Mouse (Mus musculus): ENCODE data around the gene Itga4. TPM values are rescaled to one million over a fixed set of nuclear protein-coding genes. Genes with fewer than 3 reads are reported as not detected.

Itga4 gene
- polyA plus RNA-seq, 1 experiment: 23.5 TPM

DNA sequence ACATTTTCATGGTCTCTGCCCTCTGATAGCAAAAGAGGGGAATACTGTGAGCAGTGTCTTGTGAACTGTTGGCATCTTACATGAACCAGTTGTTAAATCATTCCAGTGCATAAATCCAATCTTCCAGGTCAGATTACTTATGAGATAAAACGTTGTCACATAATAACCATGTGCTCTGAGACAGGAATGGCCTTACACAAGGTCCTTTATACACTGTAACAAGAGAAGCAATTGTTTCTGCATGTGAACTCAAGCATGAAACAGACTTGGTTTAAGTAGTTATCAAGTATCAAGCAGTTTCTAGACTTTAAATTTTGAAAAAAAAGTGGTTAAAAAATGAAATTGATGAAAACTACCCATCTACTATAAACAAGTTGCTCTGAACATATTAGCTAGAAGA, 4.7 kb upstream of the Itga4 start:
- Histone ChIP-seq H3K36me3 (ENCODE audit: control insufficient read depth, insufficient read depth, low read length) (no peaks in the 10 kb centered on the region), H3K4me1 (ENCODE audit: control insufficient read depth, insufficient read depth, insufficient read length) (peaks cover 27% of the 10 kb centered on the region), H3K27me3 (ENCODE audit: control insufficient read depth, insufficient read depth, low read length) (no peaks in the 10 kb centered on the region), H3K27ac (ENCODE audit: insufficient read depth, low read length) (no peak overlapping the region), H3K4me3 (ENCODE audit: extremely low read depth, insufficient read depth, insufficient read length) (no peak overlapping the region)
- DNase-seq (ENCODE audit: low read depth in 1 of 2, low spot score in 2 of 2): no peak
- TF ChIP-seq CTCF (IDR thresholded peaks at IDR 0.05; ENCODE audit: extremely low read depth, insufficient read depth, insufficient read length, insufficient replicate concordance) (no peak), POLR2A (IDR thresholded peaks at IDR 0.05; ENCODE audit: low read depth, low read length) (no peak)
- WGBS: 46% methylated on average over 1 of the region's 1 CpGs

DNA sequence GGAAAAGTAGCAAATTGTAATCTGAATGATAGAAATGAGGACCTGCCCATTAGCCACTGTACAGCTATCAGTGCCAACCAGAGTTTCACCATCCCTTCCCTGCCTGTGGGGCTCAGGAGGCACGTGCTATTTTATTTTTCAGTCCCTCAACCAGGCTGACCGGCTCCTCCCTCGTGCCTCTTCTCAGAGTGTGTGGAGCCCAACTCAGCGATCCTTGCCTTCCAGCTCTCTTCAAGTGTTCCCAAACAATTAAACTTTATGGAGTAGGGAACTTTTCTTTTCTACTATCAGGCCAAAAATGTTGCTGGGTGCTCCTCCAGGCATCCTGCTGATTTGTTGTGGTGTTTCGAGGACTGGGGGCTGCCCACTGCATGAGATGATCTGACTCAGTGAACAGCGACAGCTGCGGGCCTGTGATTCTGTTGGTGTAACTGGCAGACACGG, 1.4 kb upstream of the Itga4 start:
- Histone ChIP-seq H3K27me3 (ENCODE audit: control insufficient read depth, insufficient read depth, low read length) (no peaks in the 10 kb centered on the region), H3K27ac (ENCODE audit: insufficient read depth, low read length) (peak overlapping the region; percentile 73), H3K36me3 (ENCODE audit: control insufficient read depth, insufficient read depth, low read length) (no peaks in the 10 kb centered on the region; the same call in 1 of the 2 replicates), H3K4me3 (ENCODE audit: extremely low read depth, insufficient read depth, insufficient read length) (no peak overlapping the region), H3K4me1 (ENCODE audit: control insufficient read depth, insufficient read depth, insufficient read length) (peaks cover 20% of the 10 kb centered on the region)
- DNase-seq (ENCODE audit: low read depth in 1 of 2, low spot score in 2 of 2): peak in 1 of 2 experiments; percentile 37
- WGBS: 11% methylated on average over 8 of the region's 8 CpGs
- TF ChIP-seq POLR2A (IDR thresholded peaks at IDR 0.05; ENCODE audit: low read depth, low read length) (no peak), CTCF (IDR thresholded peaks at IDR 0.05; ENCODE audit: extremely low read depth, insufficient read depth, insufficient read length, insufficient replicate concordance) (no peak)

DNA sequence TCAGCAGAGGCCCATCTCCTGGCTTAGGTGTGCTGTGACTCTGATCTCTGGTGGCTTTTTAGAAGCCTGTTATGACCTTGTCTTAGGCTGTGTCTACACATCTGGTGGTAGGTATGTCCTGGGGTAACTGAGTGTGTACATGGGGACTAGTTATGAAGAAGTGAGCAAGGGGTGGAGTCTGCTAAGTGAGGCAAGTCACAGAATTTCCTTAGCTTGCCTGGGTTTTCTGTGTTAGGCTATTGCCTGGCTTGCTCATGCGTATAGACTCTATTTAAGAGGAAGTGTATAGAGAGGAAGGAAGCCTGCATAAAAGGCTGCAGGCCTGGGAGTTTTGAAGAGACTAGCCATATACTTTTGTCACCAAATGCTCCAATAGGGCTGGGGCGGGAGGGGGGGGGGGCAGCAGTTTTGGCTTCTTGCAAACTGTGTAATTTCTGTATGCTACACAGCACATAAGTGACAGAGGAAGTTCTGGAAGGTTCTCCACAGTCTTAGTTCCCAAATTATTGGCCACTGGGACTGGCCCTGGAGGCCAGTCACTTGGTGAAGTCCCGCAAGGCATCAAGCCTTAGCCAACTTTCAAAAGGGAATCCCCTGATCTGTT, 536 bp upstream of the Itga4 start:
- WGBS: 15% methylated on average over 3 of the region's 3 CpGs
- Histone ChIP-seq H3K4me1 (ENCODE audit: control insufficient read depth, insufficient read depth, insufficient read length) (peaks cover 19% of the 10 kb centered on the region), H3K4me3 (ENCODE audit: extremely low read depth, insufficient read depth, insufficient read length) (peak overlapping the region; percentile 97; the same call in 1 of the 2 replicates)

DNA sequence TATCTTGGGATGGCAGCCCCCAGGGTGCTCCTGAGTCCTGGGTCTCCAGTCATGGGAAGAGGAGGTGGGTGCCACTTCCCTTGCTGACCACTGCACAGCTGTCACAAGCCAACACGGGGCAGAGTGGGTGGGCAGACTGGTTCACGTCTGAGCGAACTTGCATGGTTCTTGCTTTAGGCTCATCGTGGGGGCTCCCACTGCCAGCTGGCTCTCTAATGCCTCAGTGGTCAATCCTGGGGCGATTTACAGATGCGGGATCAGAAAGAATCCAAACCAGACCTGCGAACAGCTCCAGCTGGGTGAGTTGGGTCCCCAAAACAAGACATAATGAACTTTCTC, 744 bp downstream of the Itga4 start:
- Histone ChIP-seq H3K27ac (ENCODE audit: insufficient read depth, low read length) (peak overlapping the region; percentile 100), H3K36me3 (ENCODE audit: control insufficient read depth, insufficient read depth, low read length) (no peaks in the 10 kb centered on the region; the same call in 1 of the 2 replicates), H3K4me1 (ENCODE audit: control insufficient read depth, insufficient read depth, insufficient read length) (peaks cover 25% of the 10 kb centered on the region), H3K4me3 (ENCODE audit: extremely low read depth, insufficient read depth, insufficient read length) (peak overlapping the region; percentile 97), H3K27me3 (ENCODE audit: control insufficient read depth, insufficient read depth, low read length) (no peaks in the 10 kb centered on the region)
- no peak for DNase-seq (ENCODE audit: low read depth in 1 of 2, low spot score in 2 of 2)
- WGBS: 3% methylated on average over 7 of the region's 7 CpGs
- TF ChIP-seq CTCF (IDR thresholded peaks at IDR 0.05; ENCODE audit: extremely low read depth, insufficient read depth, insufficient read length, insufficient replicate concordance) (no peak), POLR2A (IDR thresholded peaks at IDR 0.05; ENCODE audit: low read depth, low read length) (no peak)

More for the DNA sequence above, 536 bp upstream of the Itga4 start:
- TF ChIP-seq POLR2A (IDR thresholded peaks at IDR 0.05; ENCODE audit: low read depth, low read length) (peak; percentile 60; the same call in 1 of the 2 replicates), CTCF (IDR thresholded peaks at IDR 0.05; ENCODE audit: extremely low read depth, insufficient read depth, insufficient read length, insufficient replicate concordance) (no peak)
- Histone ChIP-seq H3K36me3 (ENCODE audit: control insufficient read depth, insufficient read depth, low read length) (no peaks in the 10 kb centered on the region; the same call in 1 of the 2 replicates), H3K27me3 (ENCODE audit: control insufficient read depth, insufficient read depth, low read length) (no peaks in the 10 kb centered on the region), H3K27ac (ENCODE audit: insufficient read depth, low read length) (peak overlapping the region; percentile 100)
- DNase-seq (ENCODE audit: low read depth in 1 of 2, low spot score in 2 of 2): peak; percentile 65 to 88

DNA sequence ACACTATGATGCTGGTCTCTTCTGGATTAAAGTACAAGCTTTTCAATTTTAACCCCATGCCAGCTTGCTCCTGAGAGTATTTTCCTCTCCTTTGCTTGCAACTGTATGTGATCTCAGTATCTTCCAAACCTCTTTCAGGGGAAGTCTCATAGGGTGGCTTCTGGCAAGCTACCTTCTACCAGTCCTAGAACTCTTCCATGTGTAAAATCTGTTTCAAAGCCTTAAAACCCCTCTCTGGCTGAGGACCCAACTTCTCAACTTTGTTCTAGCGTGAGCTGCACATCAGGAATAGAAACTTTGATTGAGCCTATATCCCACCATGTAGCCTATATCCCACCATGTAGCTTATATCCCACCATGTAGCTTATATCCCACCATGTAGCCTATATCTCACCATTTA, 1.1 kb downstream of the Itga4 start:
- WGBS: 5% methylated on average over 1 of the region's 1 CpGs
- Histone ChIP-seq H3K36me3 (ENCODE audit: control insufficient read depth, insufficient read depth, low read length) (no peaks in the 10 kb centered on the region; the same call in 1 of the 2 replicates), H3K27ac (ENCODE audit: insufficient read depth, low read length) (peak overlapping the region; percentile 100), H3K27me3 (ENCODE audit: control insufficient read depth, insufficient read depth, low read length) (no peaks in the 10 kb centered on the region), H3K4me1 (ENCODE audit: control insufficient read depth, insufficient read depth, insufficient read length) (peaks cover 22% of the 10 kb centered on the region), H3K4me3 (ENCODE audit: extremely low read depth, insufficient read depth, insufficient read length) (peak overlapping the region; percentile 97)
- TF ChIP-seq POLR2A (IDR thresholded peaks at IDR 0.05; ENCODE audit: low read depth, low read length) (no peak), CTCF (IDR thresholded peaks at IDR 0.05; ENCODE audit: extremely low read depth, insufficient read depth, insufficient read length, insufficient replicate concordance) (no peak)
- no peak for DNase-seq (ENCODE audit: low read depth in 1 of 2, low spot score in 2 of 2)

DNA sequence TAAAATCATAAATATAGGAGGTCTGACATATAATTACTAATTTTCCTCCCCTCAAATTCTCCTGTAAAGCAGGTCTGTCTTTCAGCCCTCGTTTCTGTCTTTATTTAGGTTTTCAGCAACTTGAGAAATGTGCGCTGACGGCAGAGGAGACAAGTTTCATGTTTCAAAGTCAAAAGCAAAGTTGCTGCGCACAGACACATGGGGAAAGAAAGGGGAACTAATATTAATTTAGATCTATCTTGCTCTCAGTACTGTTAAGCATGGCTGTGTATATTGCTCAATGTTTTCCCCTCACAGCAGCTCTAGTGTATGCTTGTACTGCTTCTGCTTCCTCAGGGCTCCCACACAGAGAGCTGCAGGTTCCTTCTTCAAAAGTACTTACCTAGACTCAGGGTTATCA, 1.7 kb downstream of the Itga4 start:
- Histone ChIP-seq H3K4me3 (ENCODE audit: extremely low read depth, insufficient read depth, insufficient read length) (peak overlapping the region; percentile 97), H3K27ac (ENCODE audit: insufficient read depth, low read length) (peak overlapping the region; percentile 100)
- 4% methylated on average over 4 of the region's 4 CpGs for WGBS

DNA sequence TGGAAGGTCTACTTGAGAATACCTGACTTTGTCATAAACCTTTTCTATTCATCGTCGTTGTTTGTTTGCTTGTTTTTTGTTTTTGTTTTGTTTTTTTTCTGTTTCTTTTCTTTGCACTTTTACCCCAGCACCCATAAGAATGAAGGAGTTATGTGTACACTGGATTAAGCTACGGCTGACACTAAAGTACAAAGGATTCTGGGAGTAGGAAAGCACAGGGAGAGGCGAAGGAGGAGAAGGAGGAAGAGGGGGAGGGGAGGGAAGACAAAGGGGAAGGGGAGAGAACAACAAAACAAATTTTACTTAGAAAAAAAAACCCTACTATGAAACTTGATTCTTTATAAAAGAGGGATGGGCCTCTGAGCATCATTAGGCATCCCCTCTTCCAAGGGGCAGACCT, 2.2 kb downstream of the Itga4 start:
- H3K4me1 ChIP-seq (ENCODE audit: control insufficient read depth, insufficient read depth, insufficient read length): peaks cover 21% of the 10 kb centered on the region
- TF ChIP-seq CTCF (IDR thresholded peaks at IDR 0.05; ENCODE audit: extremely low read depth, insufficient read depth, insufficient read length, insufficient replicate concordance) (no peak), POLR2A (IDR thresholded peaks at IDR 0.05; ENCODE audit: low read depth, low read length) (no peak)
- no peaks in the 10 kb centered on the region for H3K27me3 ChIP-seq (ENCODE audit: control insufficient read depth, insufficient read depth, low read length)
- H3K36me3 ChIP-seq (ENCODE audit: control insufficient read depth, insufficient read depth, low read length): no peaks in the 10 kb centered on the region; the same call in 1 of the 2 replicates
- peak overlapping the region; percentile 41; the same call in 1 of the 2 replicates for H3K27ac ChIP-seq (ENCODE audit: insufficient read depth, low read length)
- H3K4me3 ChIP-seq (ENCODE audit: extremely low read depth, insufficient read depth, insufficient read length): peak overlapping the region; percentile 53
- DNase-seq (ENCODE audit: low read depth in 1 of 2, low spot score in 2 of 2): no peak
- WGBS: 10% methylated on average over 4 of the region's 4 CpGs

More for the DNA sequence above, 1.7 kb downstream of the Itga4 start:
- Histone ChIP-seq H3K27me3 (ENCODE audit: control insufficient read depth, insufficient read depth, low read length) (no peaks in the 10 kb centered on the region), H3K36me3 (ENCODE audit: control insufficient read depth, insufficient read depth, low read length) (no peaks in the 10 kb centered on the region; the same call in 1 of the 2 replicates), H3K4me1 (ENCODE audit: control insufficient read depth, insufficient read depth, insufficient read length) (peaks cover 21% of the 10 kb centered on the region)
- peak in 1 of 2 experiments; percentile 45 for DNase-seq (ENCODE audit: low read depth in 1 of 2, low spot score in 2 of 2)
- no peak for TF ChIP-seq CTCF (IDR thresholded peaks at IDR 0.05; ENCODE audit: extremely low read depth, insufficient read depth, insufficient read length, insufficient replicate concordance)
- TF ChIP-seq POLR2A (IDR thresholded peaks at IDR 0.05; ENCODE audit: low read depth, low read length): peak; percentile 28; the same call in 1 of the 2 replicates

Measured in spleen, adult 2 months (tissue).